Comparison of ENCODE assay signal across 26 mouse cellular contexts in the genomic region with DNA sequence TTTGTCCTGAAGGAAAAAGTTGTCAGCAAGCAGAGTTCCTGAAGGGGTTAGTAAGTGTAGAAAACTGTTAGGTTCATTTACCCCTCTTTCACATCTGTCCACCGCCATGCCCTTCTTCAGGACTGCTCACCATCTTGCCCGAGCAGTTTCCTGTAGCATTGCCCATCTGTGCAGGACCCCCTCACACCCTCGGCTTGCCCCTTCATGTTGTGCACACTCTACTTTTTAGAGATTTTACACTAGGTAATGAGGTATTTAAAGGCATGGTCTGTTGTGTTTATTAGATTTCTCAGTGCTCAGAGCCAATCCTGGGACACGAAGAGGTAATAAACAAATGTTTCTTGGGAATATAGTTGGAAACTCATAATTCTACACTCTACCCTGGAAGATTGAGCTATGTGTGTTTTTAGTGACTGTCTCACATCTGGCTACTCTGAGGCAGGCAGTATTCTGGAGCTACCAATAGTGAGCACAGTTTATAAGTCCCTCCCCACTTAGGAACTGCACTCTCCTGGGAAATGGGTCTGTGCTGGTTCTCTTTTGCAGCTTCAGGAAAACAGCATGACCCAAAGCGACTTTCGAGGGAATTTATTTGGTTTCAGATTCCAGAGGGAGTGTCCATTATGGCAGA.
"Had no signal": no experiment of that assay in that cellular context is flagged by ENCODE, and none has a peak within 500 bp of the region (broad histone marks: within the 10 kb centered on the region; RNA-seq: fewer than 3 reads in every experiment).

No protein-coding gene starts in this region.

- H3K4me2 ChIP-seq: heart, embryonic 12.5 days; hindbrain, embryonic 12.5 days; hindbrain, embryonic 14.5 days; intestine, embryonic 15.5 days; kidney, embryonic 15.5 days; liver, embryonic 12.5 days had no signal

- DNase-seq: gastrocnemius, adult 2 months; gastrocnemius, postnatal 10 days; gastrocnemius, postnatal 25 days; heart, adult 18-20 months; heart, postnatal 10 days; heart, postnatal 4 days; kidney, adult 18-20 months; kidney, adult 8-10 months; kidney, postnatal 14 days; kidney, postnatal 36 days; layer of hippocampus, adult 9-11 months; layer of hippocampus, postnatal 36 days; left cerebral cortex, postnatal 4 days had no signal

- H3K4me1 ChIP-seq: intestine, embryonic 15.5 days; kidney, embryonic 15.5 days; liver, embryonic 12.5 days had no signal

- ATAC-seq: hindbrain, embryonic 16.5 days; inflammation-experienced regulatory T-cells, adult 6 months; intestine, embryonic 15.5 days; intestine, postnatal 0 days; liver, embryonic 12.5 days had no signal

- H3K27me3 ChIP-seq: heart, embryonic 12.5 days; hindbrain, embryonic 12.5 days; intestine, embryonic 15.5 days; kidney, embryonic 15.5 days; liver, embryonic 12.5 days had no signal

- H3K9ac ChIP-seq: heart, embryonic 12.5 days; hindbrain, embryonic 12.5 days; hindbrain, embryonic 14.5 days; intestine, embryonic 15.5 days; kidney, embryonic 15.5 days; liver, embryonic 12.5 days; liver, embryonic 14.5 days had no signal

- H3K4me3 ChIP-seq: gastrocnemius, adult 2 months; heart, embryonic 10.5 days; heart, embryonic 12.5 days; hindbrain, embryonic 10.5 days; hindbrain, embryonic 12.5 days; intestine, embryonic 15.5 days; kidney, embryonic 15.5 days; liver, embryonic 12.5 days had no signal

- H3K9me3 ChIP-seq: heart, embryonic 10.5 days; heart, embryonic 12.5 days; hindbrain, embryonic 10.5 days; hindbrain, embryonic 12.5 days; intestine, embryonic 15.5 days; kidney, embryonic 15.5 days; liver, embryonic 12.5 days had no signal

- H3K27ac ChIP-seq: gastrocnemius, adult 2 months; heart, embryonic 10.5 days; hindbrain, embryonic 10.5 days; hindbrain, embryonic 12.5 days; hindbrain, embryonic 14.5 days; intestine, embryonic 15.5 days; kidney, embryonic 15.5 days; kidney, postnatal 0 days; liver, embryonic 12.5 days; liver, embryonic 14.5 days had no signal

- H3K36me3 ChIP-seq: heart, embryonic 10.5 days; hindbrain, embryonic 12.5 days; intestine, embryonic 15.5 days had no signal
